Mouse (Mus musculus) intestine, embryonic 14.5 days (tissue): ENCODE data around the gene Nf2. TPM values are rescaled to one million over a fixed set of nuclear protein-coding genes. Genes with fewer than 3 reads are reported as not detected.

Source experiments
- ATAC-seq: fragments of 200-750 bp; cut with Nextera tagmentation; replicated peaks from 2 replicates; pipeline ENCODE4 v1.8.0; 2017; ENCODE audit warnings: low read depth, moderate number of reproducible peaks, moderate TSS enrichment, moderate library complexity; ENCODE audit not compliant: low FRiP score, low TSS enrichment
- DNase-seq: peaks from one replicate; pipeline ENCODE4 v3.0.0-alpha.2; 2018; ENCODE audit warnings: low spot score
- H3K27ac ChIP-seq: fragments of 300-500 bp; sonication (generic); 2 replicates; pipeline ENCODE4 v1.5.1; 2014; ENCODE audit warnings: low read depth, mild to moderate bottlenecking, control low read depth
- H3K27me3 ChIP-seq: fragments of 300-500 bp; sonication (generic); replicated peaks from 2 replicates; pipeline ENCODE4 v1.6.1; 2014; ENCODE audit warnings: low read length, control low read depth; ENCODE audit not compliant: control insufficient read depth, insufficient read depth
- H3K36me3 ChIP-seq: fragments of 300-500 bp; sonication (generic); 2 replicates; pipeline ENCODE4 v1.6.1; 2014; ENCODE audit warnings: low read length, control low read depth; ENCODE audit not compliant: control insufficient read depth, insufficient read depth
- H3K4me1 ChIP-seq: fragments of 300-500 bp; sonication (generic); replicated peaks from 2 replicates; pipeline ENCODE4 v1.6.1; 2014; ENCODE audit warnings: low read length, control low read depth, mixed read lengths; ENCODE audit not compliant: control insufficient read depth, insufficient read depth
- H3K4me2 ChIP-seq: fragments of 300-500 bp; sonication (generic); 2 replicates; pipeline ENCODE4 v1.6.1; 2014; ENCODE audit warnings: low read length
- H3K4me3 ChIP-seq: fragments of 300-500 bp; sonication (generic); 2 replicates; pipeline ENCODE4 v1.5.1; 2014; ENCODE audit warnings: low read depth, low read length, control low read depth, mixed read lengths
- H3K9ac ChIP-seq: fragments of 300-500 bp; sonication (generic); 2 replicates; pipeline ENCODE4 v1.6.1; 2014; ENCODE audit warnings: mild to moderate bottlenecking, low read length
- H3K9me3 ChIP-seq: fragments of 300-500 bp; sonication (generic); 2 replicates; pipeline ENCODE4 v1.6.1; 2016; ENCODE audit warnings: low read length, control low read depth; ENCODE audit not compliant: control insufficient read depth
- WGBS: fragments of 180-500 bp; shearing (Covaris S2); extraction: QIAGEN DNeasy Blood & Tissue Kit; methylation state at CpG from one replicate; pipeline ENCODE4 v1.1.7; 2014; 5-methylcytosine and 5-hydroxymethylcytosine counted together
- polyA plus RNA-seq: library from polyadenylated mRNA; unstranded; fragments of >200 nt; fragmentation: Nextera tagmentation; extraction: Ambion mirVana; gene quantifications from 2 replicates; pipeline ENCODE4 v1.2.1, GENCODE M21; 2014

Nf2 gene
- polyA plus RNA-seq, 1 experiment from 2014 or later = 42.0 TPM

GRCm38 (mm10) chr11:4793006-4793405 lies 56.3 kb downstream of the Nf2 start:
- Histone ChIP-seq H3K4me3 (no peak overlapping the region), H3K27ac (no peak overlapping the region), H3K4me1 (no peaks in the 10 kb centered on the region), H3K36me3 (peaks cover 50% of the 10 kb centered on the region), H3K27me3 (no peaks in the 10 kb centered on the region), H3K9ac (no peak overlapping the region), H3K4me2 (no peak overlapping the region), H3K9me3 (no peaks in the 10 kb centered on the region)
- DNase-seq (no peak), ATAC-seq (no peak)
- WGBS = 27% methylated on average over 3 of the region's 3 CpGs

DNA sequence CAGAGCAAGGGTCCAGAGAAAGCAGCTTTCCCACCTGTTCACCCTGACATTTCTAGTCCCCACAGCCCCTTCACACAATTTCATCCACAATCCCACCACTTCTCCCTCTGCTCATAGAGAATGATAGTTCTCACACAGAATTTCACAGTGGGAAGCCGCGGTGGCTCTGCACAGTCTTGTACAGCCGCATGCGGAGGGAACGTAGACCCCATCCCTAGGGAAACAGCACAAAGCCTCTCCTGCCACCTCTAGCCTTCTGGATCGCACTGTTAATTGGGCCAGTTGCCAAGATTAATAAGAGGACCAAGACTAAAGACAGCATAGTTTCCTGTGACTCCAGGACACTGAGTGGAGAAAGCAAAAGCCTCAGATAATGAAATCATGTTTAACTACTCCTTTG lies 57.8 kb downstream of the Nf2 start:
- no peaks in the 10 kb centered on the region for H3K4me1 ChIP-seq
- no peak overlapping the region for H3K4me3 ChIP-seq
- H3K4me2 ChIP-seq = no peak overlapping the region
- WGBS = 85% methylated on average over 6 of the region's 6 CpGs
- H3K27ac ChIP-seq = no peak overlapping the region
- peaks cover 51% of the 10 kb centered on the region for H3K36me3 ChIP-seq
- ATAC-seq (no peak), DNase-seq (no peak)
- no peaks in the 10 kb centered on the region for H3K27me3 ChIP-seq
- H3K9ac ChIP-seq = no peak overlapping the region
- H3K9me3 ChIP-seq = no peaks in the 10 kb centered on the region

DNA sequence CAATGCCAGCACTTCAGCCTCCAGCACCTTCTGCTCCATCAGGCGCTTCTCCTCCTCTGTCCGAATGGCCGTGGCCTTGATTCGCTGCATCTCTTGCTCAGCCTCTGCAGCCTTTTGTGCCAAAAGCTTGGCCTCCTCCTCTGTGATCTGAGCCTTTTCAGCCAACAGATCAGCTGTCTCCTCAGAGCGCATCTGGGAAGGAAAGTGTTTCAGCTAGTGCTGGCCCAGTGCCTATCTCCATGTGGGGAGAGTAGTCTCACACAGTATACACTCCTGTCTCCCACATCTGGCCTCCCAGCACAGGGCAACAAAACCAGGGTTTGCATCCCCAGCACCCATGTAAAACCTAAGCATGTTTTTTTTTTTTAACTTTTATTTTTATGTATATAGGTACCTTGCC lies 59.6 kb downstream of the Nf2 start:
- no peak overlapping the region for H3K9ac ChIP-seq
- peaks cover 67% of the 10 kb centered on the region for H3K36me3 ChIP-seq
- 97% methylated on average over 5 of the region's 5 CpGs for WGBS
- no peak overlapping the region for H3K27ac ChIP-seq
- no peaks in the 10 kb centered on the region for H3K4me1 ChIP-seq
- ATAC-seq = no peak
- H3K4me3 ChIP-seq = no peak overlapping the region
- no peaks in the 10 kb centered on the region for H3K9me3 ChIP-seq
- H3K27me3 ChIP-seq = no peaks in the 10 kb centered on the region
- H3K4me2 ChIP-seq = no peak overlapping the region
- no peak for DNase-seq

DNA sequence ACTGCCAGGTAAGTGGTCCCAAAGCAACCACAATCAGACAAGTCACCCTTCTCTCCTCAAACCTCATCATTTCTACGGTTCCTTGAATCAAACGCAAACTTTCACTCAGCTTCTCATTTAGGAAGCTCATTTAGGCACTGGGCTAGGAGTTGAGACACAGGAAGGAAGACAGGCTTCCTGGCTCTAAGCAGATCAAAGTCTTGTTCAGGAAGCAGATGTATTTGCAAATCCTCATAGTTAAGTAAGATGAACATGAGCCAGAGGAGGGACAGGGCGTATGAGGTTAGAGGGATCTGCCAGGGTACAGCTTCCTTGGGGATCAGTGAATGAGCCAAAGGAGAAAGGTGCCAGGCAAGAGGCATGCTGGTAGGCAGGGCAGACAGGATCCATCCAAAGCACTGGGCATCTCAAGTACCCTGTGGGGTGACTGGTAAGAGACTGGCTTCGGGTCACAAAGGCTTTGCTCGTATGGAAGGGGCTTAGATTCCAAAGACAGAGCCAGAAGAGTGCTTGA lies 64.7 kb downstream of the Nf2 start:
- no peak for ATAC-seq
- H3K36me3 ChIP-seq = peaks cover 76% of the 10 kb centered on the region

DNA sequence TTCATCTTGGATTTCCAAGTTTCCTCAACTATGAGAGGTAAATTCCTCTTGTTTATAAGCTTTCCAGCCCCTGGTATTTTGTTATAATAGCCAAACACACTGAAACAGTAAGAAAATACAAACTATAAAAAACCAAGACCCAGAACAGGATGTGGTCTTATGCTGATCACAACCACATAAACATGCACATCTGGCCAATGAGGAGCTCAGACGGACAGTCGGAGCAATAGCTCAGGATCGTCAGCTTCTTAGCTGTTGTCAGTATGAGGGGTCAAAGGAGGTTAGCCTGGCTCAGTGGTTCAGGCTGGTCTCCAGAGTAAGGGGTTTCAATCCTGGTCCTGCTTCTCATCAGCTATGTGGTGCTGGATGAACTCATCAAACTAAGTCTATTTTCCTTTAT lies 66.2 kb downstream of the Nf2 start:
- 73% methylated on average over 3 of the region's 3 CpGs for WGBS
- Histone ChIP-seq H3K9ac (no peak overlapping the region), H3K4me1 (no peaks in the 10 kb centered on the region), H3K36me3 (peaks cover 80% of the 10 kb centered on the region), H3K4me2 (no peak overlapping the region), H3K27me3 (no peaks in the 10 kb centered on the region), H3K9me3 (no peaks in the 10 kb centered on the region), H3K4me3 (no peak overlapping the region), H3K27ac (no peak overlapping the region)
- no peak for ATAC-seq
- DNase-seq = no peak

More for the DNA sequence above, 64.7 kb downstream of the Nf2 start:
- Histone ChIP-seq H3K9ac (no peak overlapping the region), H3K4me1 (no peaks in the 10 kb centered on the region), H3K4me2 (no peak overlapping the region), H3K9me3 (no peaks in the 10 kb centered on the region), H3K27me3 (no peaks in the 10 kb centered on the region), H3K27ac (no peak overlapping the region), H3K4me3 (no peak overlapping the region)
- no peak for DNase-seq
- WGBS = 91% methylated on average over 5 of the region's 5 CpGs

DNA sequence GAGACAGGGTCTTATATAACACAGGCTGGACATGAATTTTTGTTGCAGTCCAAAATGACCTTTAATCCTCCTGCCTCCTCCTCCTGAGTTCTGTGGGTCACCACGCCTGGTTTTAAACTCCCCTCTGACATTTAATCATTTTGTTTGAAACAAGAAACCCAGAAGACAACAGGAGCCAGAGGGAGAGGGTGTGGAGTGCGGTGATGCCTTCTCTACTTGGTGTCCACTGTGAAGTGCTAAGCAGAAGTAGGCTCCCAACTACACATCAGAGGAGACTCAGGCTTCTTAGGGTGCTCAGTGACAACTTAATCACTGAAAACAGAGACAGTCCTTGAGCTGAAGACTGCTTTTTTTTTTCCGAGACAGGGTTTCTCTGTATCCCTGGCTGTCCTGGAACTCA lies 68.4 kb downstream of the Nf2 start:
- DNase-seq = no peak
- WGBS = 78% methylated on average over 3 of the region's 3 CpGs
- no peak overlapping the region for H3K9ac ChIP-seq
- H3K4me2 ChIP-seq = no peak overlapping the region
- H3K4me3 ChIP-seq = no peak overlapping the region
- peaks cover 75% of the 10 kb centered on the region for H3K36me3 ChIP-seq
- no peaks in the 10 kb centered on the region for H3K4me1 ChIP-seq
- no peaks in the 10 kb centered on the region for H3K27me3 ChIP-seq
- no peaks in the 10 kb centered on the region for H3K9me3 ChIP-seq
- ATAC-seq = no peak
- no peak overlapping the region for H3K27ac ChIP-seq

DNA sequence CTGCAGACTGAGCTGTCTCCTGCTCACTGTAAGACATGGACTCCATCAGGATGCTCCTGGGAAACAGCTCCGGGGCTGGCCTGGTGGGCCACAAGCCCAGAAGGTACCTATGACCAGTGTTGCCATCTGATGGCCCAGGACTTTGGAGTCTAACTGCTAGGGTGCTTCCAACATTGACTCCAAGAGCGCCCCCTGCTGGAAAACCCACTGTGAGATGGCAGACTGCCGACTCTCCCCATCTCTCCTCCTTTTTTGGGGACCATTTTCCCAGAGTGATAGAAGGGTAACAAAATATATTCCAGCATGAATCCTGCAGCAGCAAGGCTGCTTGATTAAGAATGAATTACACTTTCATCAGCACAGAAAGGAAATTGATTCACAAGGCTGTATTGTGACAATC lies 76.4 kb downstream of the Nf2 start:
- Histone ChIP-seq H3K36me3 (peaks cover 31% of the 10 kb centered on the region), H3K4me3 (no peak overlapping the region), H3K4me2 (no peak overlapping the region), H3K27me3 (no peaks in the 10 kb centered on the region), H3K4me1 (no peaks in the 10 kb centered on the region), H3K9ac (no peak overlapping the region), H3K9me3 (no peaks in the 10 kb centered on the region), H3K27ac (no peak overlapping the region)
- DNase-seq = peak; percentile 86
- no peak for ATAC-seq
- WGBS = 31% methylated on average over 3 of the region's 3 CpGs

GRCm38 (mm10) chr11:4771756-4772155 lies 77.6 kb downstream of the Nf2 start:
- H3K27me3 ChIP-seq = no peaks in the 10 kb centered on the region
- H3K9me3 ChIP-seq = no peaks in the 10 kb centered on the region
- no peaks in the 10 kb centered on the region for H3K4me1 ChIP-seq
- H3K4me3 ChIP-seq = no peak overlapping the region
- H3K27ac ChIP-seq = no peak overlapping the region
- H3K36me3 ChIP-seq = peaks cover 23% of the 10 kb centered on the region; the same call in 1 of the 2 replicates
- DNase-seq (no peak), ATAC-seq (no peak)
- 83% methylated on average over 7 of the region's 7 CpGs for WGBS
- H3K9ac ChIP-seq = no peak overlapping the region
- no peak overlapping the region for H3K4me2 ChIP-seq

DNA sequence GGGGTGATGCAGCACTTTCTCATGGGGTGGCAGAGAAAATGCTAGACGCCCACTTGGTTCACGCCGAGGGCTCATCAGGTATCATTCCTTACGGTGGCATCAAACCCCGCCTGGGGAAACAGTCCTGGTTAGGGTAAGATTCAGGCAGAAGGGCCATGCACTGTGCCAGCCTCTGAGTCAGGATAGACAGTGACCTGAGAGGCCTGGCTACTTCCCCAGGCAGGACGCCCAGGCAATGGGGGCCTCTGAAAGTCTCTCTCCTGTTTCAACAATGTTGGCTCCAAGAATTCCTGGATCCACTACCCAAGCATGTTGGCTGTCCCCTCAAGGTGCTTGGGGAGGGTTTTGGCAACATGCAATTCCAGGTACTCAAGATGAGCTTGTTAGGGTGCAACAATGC lies 79.5 kb downstream of the Nf2 start:
- 94% methylated on average over 6 of the region's 6 CpGs for WGBS
- DNase-seq (no peak), ATAC-seq (no peak)
- no peak overlapping the region for H3K9ac ChIP-seq
- no peak overlapping the region for H3K4me2 ChIP-seq
- H3K27me3 ChIP-seq = no peaks in the 10 kb centered on the region
- H3K36me3 ChIP-seq = peaks cover 16% of the 10 kb centered on the region; the same call in 1 of the 2 replicates
- no peak overlapping the region for H3K4me3 ChIP-seq
- no peaks in the 10 kb centered on the region for H3K9me3 ChIP-seq
- H3K27ac ChIP-seq = no peak overlapping the region
- H3K4me1 ChIP-seq = no peaks in the 10 kb centered on the region
